Mouse (Mus musculus) lung, adult 18-20 months (tissue): Measurements from ENCODE around the gene Hcfc2.

Experiments used
- DNase-seq, 2 experiments: peaks; one replicate each; pipeline ENCODE4 v3.0.0; 2022; ENCODE audit warnings: mixed read lengths in 2 of 2

Gene Hcfc2

GRCm38 (mm10) chr10:82777075-82777474 is 81.1 kb downstream of the Hcfc2 start:
- DNase-seq = no peak

- peak; percentile 45 to 60 for DNase-seq
Observed at GRCm38 (mm10) chr10:82777886-82778285, 81.9 kb downstream of the Hcfc2 start.

GRCm38 (mm10) chr10:82778791-82779549 is 83.0 kb downstream of the Hcfc2 start:
- no peak for DNase-seq

GRCm38 (mm10) chr10:82779831-82780230 is 83.9 kb downstream of the Hcfc2 start:
- no peak for DNase-seq

GRCm38 (mm10) chr10:82780322-82780721 is 84.4 kb downstream of the Hcfc2 start:
- no peak for DNase-seq

GRCm38 (mm10) chr10:82780816-82781215 is 84.9 kb downstream of the Hcfc2 start:
- no peak for DNase-seq

GRCm38 (mm10) chr10:82782472-82782871 is 86.5 kb downstream of the Hcfc2 start:
- no peak for DNase-seq

- DNase-seq = no peak
Observed at GRCm38 (mm10) chr10:82789181-82789580, 93.2 kb downstream of the Hcfc2 start.

GRCm38 (mm10) chr10:82790504-82790903 is 94.5 kb downstream of the Hcfc2 start:
- no peak for DNase-seq

- DNase-seq = no peak
Observed at GRCm38 (mm10) chr10:82791713-82792112, 95.8 kb downstream of the Hcfc2 start.
